ENCODE assay signal across 8 mouse cellular contexts in the genomic region with DNA sequence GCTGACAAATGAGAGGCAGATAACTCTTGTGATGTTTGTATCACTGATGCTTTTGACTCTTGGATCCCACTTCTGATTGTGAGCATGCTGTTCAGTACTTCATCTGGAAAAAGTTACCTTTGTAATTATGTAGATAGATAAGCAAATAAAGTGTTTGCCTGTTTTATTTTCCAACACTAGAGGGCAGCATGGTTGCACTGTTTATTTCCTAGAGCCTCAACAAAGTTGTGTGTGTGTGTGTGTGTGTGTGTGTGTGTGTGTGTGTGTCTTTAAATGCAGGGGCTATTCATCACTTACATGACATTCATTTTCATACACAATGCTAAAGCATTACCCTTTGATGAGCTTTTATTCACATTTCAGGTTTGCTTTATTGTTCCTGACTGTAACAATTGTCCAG.
DNase-seq lines count a peak whose midpoint lies in the region; ATAC-seq lines count a peak whose summit lies in the region.

No protein-coding gene starts in this region.

- no peak for ATAC-seq in heart, embryonic 12.5 days (ENCODE audit: insufficient number of reproducible peaks, low FRiP score)

- no peaks in the 10 kb centered on the region for H3K36me3 ChIP-seq in heart, embryonic 12.5 days

- H3K9me3 ChIP-seq in heart, embryonic 12.5 days (replicated peaks), result no peaks in the 10 kb centered on the region

- DNase-seq in heart, adult 18-20 months, result peak; percentile 5 to 54
- DNase-seq in ovary, postnatal 14 days (ENCODE audit: low spot score), result peak; percentile 27
- DNase-seq in ovary, adult 18-20 months (ENCODE audit: low spot score), result no peak
- DNase-seq in cerebellum, postnatal 10 days, result peak; percentile 53 to 77
- DNase-seq in left cerebral cortex, postnatal 25 days (ENCODE audit: low spot score in 2 of 2), result peak; percentile 49 to 59
- DNase-seq in skeletal muscle tissue, adult 2 months (ENCODE audit: low read depth, low spot score), result peak; percentile 4
- DNase-seq in right cerebral cortex, postnatal 36 days (ENCODE audit: low spot score in 2 of 2), result no peak

- peaks cover 16% of the 10 kb centered on the region for H3K4me1 ChIP-seq in heart, embryonic 12.5 days (replicated peaks)

- intact Hi-C loops in left cerebral cortex, postnatal 25 days (cut with DNase I), result no loop called here

- no peak overlapping the region for H3K9ac ChIP-seq in heart, embryonic 12.5 days

- H3K4me2 ChIP-seq in heart, embryonic 12.5 days, result no peak overlapping the region

- H3K4me3 ChIP-seq in heart, embryonic 12.5 days, result no peak overlapping the region

- no peak overlapping the region for H3K27ac ChIP-seq in heart, embryonic 12.5 days (ENCODE audit: poor library complexity, severe bottlenecking)

- no peaks in the 10 kb centered on the region for H3K27me3 ChIP-seq in heart, embryonic 12.5 days (replicated peaks)

Comparison
In these comparisons a context has a peak if more than half of its experiments do, and no peak if none do; other contexts are left out.
1. DNase-seq: peak in heart, adult 18-20 months (2 of 2), ovary, postnatal 14 days (single experiment), cerebellum, postnatal 10 days (2 of 2), left cerebral cortex, postnatal 25 days (2 of 2) and skeletal muscle tissue, adult 2 months (single experiment); none in ovary, adult 18-20 months (single experiment) and right cerebral cortex, postnatal 36 days (0 of 2).